Mouse (Mus musculus): Measurements from ENCODE around the gene Kcnh1. TPM values are rescaled to one million over a fixed set of nuclear protein-coding genes. Genes with fewer than 3 reads are reported as not detected.

The Kcnh1 gene
- polyA plus RNA-seq, 1 experiment from 2014 or later = 0.56 TPM

GRCm38 (mm10) chr1:192356231-192356630 lies 165.7 kb downstream of the Kcnh1 start:
- Histone ChIP-seq H3K9me3 (ENCODE audit: control insufficient read depth, low read length) (no peaks in the 10 kb centered on the region), H3K27me3 (ENCODE audit: control insufficient read depth, insufficient read depth, low read length) (no peaks in the 10 kb centered on the region), H3K4me3 (ENCODE audit: low read depth, low read length) (no peak overlapping the region), H3K4me2 (no peak overlapping the region), H3K4me1 (ENCODE audit: control insufficient read depth, insufficient read depth, low read length) (no peaks in the 10 kb centered on the region), H3K27ac (ENCODE audit: low read depth, low read length) (no peak overlapping the region), H3K36me3 (ENCODE audit: control insufficient read depth, insufficient read depth, low read length) (no peaks in the 10 kb centered on the region), H3K9ac (ENCODE audit: low read length) (no peak overlapping the region)
- no peak for ATAC-seq (ENCODE audit: low FRiP score)
- 91% methylated on average over 3 of the region's 3 CpGs for WGBS
- DNase-seq (ENCODE audit: low spot score, missing footprints) = no peak

- Histone ChIP-seq H3K4me2 (no peak overlapping the region), H3K4me1 (ENCODE audit: control insufficient read depth, insufficient read depth, low read length) (no peaks in the 10 kb centered on the region), H3K9me3 (ENCODE audit: control insufficient read depth, low read length) (no peaks in the 10 kb centered on the region), H3K27ac (ENCODE audit: low read depth, low read length) (no peak overlapping the region), H3K36me3 (ENCODE audit: control insufficient read depth, insufficient read depth, low read length) (no peaks in the 10 kb centered on the region), H3K9ac (ENCODE audit: low read length) (no peak overlapping the region), H3K4me3 (ENCODE audit: low read depth, low read length) (no peak overlapping the region), H3K27me3 (ENCODE audit: control insufficient read depth, insufficient read depth, low read length) (no peaks in the 10 kb centered on the region)
- ATAC-seq (ENCODE audit: low FRiP score) (no peak), DNase-seq (ENCODE audit: low spot score, missing footprints) (no peak)
- WGBS = 85% methylated on average over 2 of the region's 2 CpGs
Observed at GRCm38 (mm10) chr1:192359212-192359611, 168.6 kb downstream of the Kcnh1 start.

GRCm38 (mm10) chr1:192368336-192368735 lies 177.8 kb downstream of the Kcnh1 start:
- H3K4me2 ChIP-seq = no peak overlapping the region
- H3K4me3 ChIP-seq (ENCODE audit: low read depth, low read length) = no peak overlapping the region
- H3K27ac ChIP-seq (ENCODE audit: low read depth, low read length) = no peak overlapping the region
- H3K9ac ChIP-seq (ENCODE audit: low read length) = no peak overlapping the region
- 50% methylated on average over 5 of the region's 5 CpGs for WGBS
- ATAC-seq (ENCODE audit: low FRiP score) (no peak), DNase-seq (ENCODE audit: low spot score, missing footprints) (no peak)
- H3K36me3 ChIP-seq (ENCODE audit: control insufficient read depth, insufficient read depth, low read length) = no peaks in the 10 kb centered on the region
- no peaks in the 10 kb centered on the region for H3K4me1 ChIP-seq (ENCODE audit: control insufficient read depth, insufficient read depth, low read length)
- no peaks in the 10 kb centered on the region for H3K9me3 ChIP-seq (ENCODE audit: control insufficient read depth, low read length)
- no peaks in the 10 kb centered on the region for H3K27me3 ChIP-seq (ENCODE audit: control insufficient read depth, insufficient read depth, low read length)

GRCm38 (mm10) chr1:192371943-192372614 lies 181.5 kb downstream of the Kcnh1 start:
- H3K27me3 ChIP-seq (ENCODE audit: control insufficient read depth, insufficient read depth, low read length) = no peaks in the 10 kb centered on the region
- H3K9ac ChIP-seq (ENCODE audit: low read length) = no peak overlapping the region
- 95% methylated on average over 4 of the region's 4 CpGs for WGBS
- H3K4me1 ChIP-seq (ENCODE audit: control insufficient read depth, insufficient read depth, low read length) = no peaks in the 10 kb centered on the region
- H3K4me2 ChIP-seq = no peak overlapping the region
- ATAC-seq (ENCODE audit: low FRiP score) (no peak), DNase-seq (ENCODE audit: low spot score, missing footprints) (no peak)
- H3K9me3 ChIP-seq (ENCODE audit: control insufficient read depth, low read length) = no peaks in the 10 kb centered on the region
- H3K27ac ChIP-seq (ENCODE audit: low read depth, low read length) = no peak overlapping the region
- H3K36me3 ChIP-seq (ENCODE audit: control insufficient read depth, insufficient read depth, low read length) = no peaks in the 10 kb centered on the region
- H3K4me3 ChIP-seq (ENCODE audit: low read depth, low read length) = no peak overlapping the region

GRCm38 (mm10) chr1:192378546-192379075 lies 188.0 kb downstream of the Kcnh1 start:
- no peak overlapping the region for H3K4me3 ChIP-seq (ENCODE audit: low read depth, low read length)
- no peak overlapping the region for H3K4me2 ChIP-seq
- no peak for DNase-seq (ENCODE audit: low spot score, missing footprints)
- 93% methylated on average over 4 of the region's 4 CpGs for WGBS
- H3K27ac ChIP-seq (ENCODE audit: low read depth, low read length) = no peak overlapping the region
- no peak overlapping the region for H3K9ac ChIP-seq (ENCODE audit: low read length)
- H3K36me3 ChIP-seq (ENCODE audit: control insufficient read depth, insufficient read depth, low read length) = no peaks in the 10 kb centered on the region
- ATAC-seq (ENCODE audit: low FRiP score) = no peak
- H3K27me3 ChIP-seq (ENCODE audit: control insufficient read depth, insufficient read depth, low read length) = no peaks in the 10 kb centered on the region
- H3K4me1 ChIP-seq (ENCODE audit: control insufficient read depth, insufficient read depth, low read length) = no peaks in the 10 kb centered on the region
- H3K9me3 ChIP-seq (ENCODE audit: control insufficient read depth, low read length) = no peaks in the 10 kb centered on the region

- no peak overlapping the region for H3K4me2 ChIP-seq
- H3K27ac ChIP-seq (ENCODE audit: low read depth, low read length) = no peak overlapping the region
- H3K36me3 ChIP-seq (ENCODE audit: control insufficient read depth, insufficient read depth, low read length) = no peaks in the 10 kb centered on the region
- no peak for DNase-seq (ENCODE audit: low spot score, missing footprints)
- H3K9me3 ChIP-seq (ENCODE audit: control insufficient read depth, low read length) = no peaks in the 10 kb centered on the region
- H3K4me1 ChIP-seq (ENCODE audit: control insufficient read depth, insufficient read depth, low read length) = no peaks in the 10 kb centered on the region
- H3K4me3 ChIP-seq (ENCODE audit: low read depth, low read length) = no peak overlapping the region
- no peak overlapping the region for H3K9ac ChIP-seq (ENCODE audit: low read length)
- no peaks in the 10 kb centered on the region for H3K27me3 ChIP-seq (ENCODE audit: control insufficient read depth, insufficient read depth, low read length)
- 62% methylated on average over 5 of the region's 5 CpGs for WGBS
- ATAC-seq (ENCODE audit: low FRiP score) = no peak
Observed at GRCm38 (mm10) chr1:192380596-192381041, 190.0 kb downstream of the Kcnh1 start.

GRCm38 (mm10) chr1:192387624-192388023 lies 197.1 kb downstream of the Kcnh1 start:
- H3K9ac ChIP-seq (ENCODE audit: low read length) = no peak overlapping the region
- H3K4me2 ChIP-seq = no peak overlapping the region
- no peaks in the 10 kb centered on the region for H3K27me3 ChIP-seq (ENCODE audit: control insufficient read depth, insufficient read depth, low read length)
- DNase-seq (ENCODE audit: low spot score, missing footprints) = no peak
- no peak overlapping the region for H3K27ac ChIP-seq (ENCODE audit: low read depth, low read length)
- no peaks in the 10 kb centered on the region; the same call in 1 of the 2 replicates for H3K4me1 ChIP-seq (ENCODE audit: control insufficient read depth, insufficient read depth, low read length)
- no peaks in the 10 kb centered on the region for H3K9me3 ChIP-seq (ENCODE audit: control insufficient read depth, low read length)
- H3K4me3 ChIP-seq (ENCODE audit: low read depth, low read length) = no peak overlapping the region
- no peaks in the 10 kb centered on the region for H3K36me3 ChIP-seq (ENCODE audit: control insufficient read depth, insufficient read depth, low read length)
- no peak for ATAC-seq (ENCODE audit: low FRiP score)

GRCm38 (mm10) chr1:192391041-192391440 lies 200.5 kb downstream of the Kcnh1 start:
- no peak overlapping the region for H3K27ac ChIP-seq (ENCODE audit: low read depth, low read length)
- no peak overlapping the region for H3K9ac ChIP-seq (ENCODE audit: low read length)
- no peak for DNase-seq (ENCODE audit: low spot score, missing footprints)
- H3K27me3 ChIP-seq (ENCODE audit: control insufficient read depth, insufficient read depth, low read length) = no peaks in the 10 kb centered on the region
- no peaks in the 10 kb centered on the region; the same call in 1 of the 2 replicates for H3K4me1 ChIP-seq (ENCODE audit: control insufficient read depth, insufficient read depth, low read length)
- no peak overlapping the region for H3K4me2 ChIP-seq
- no peaks in the 10 kb centered on the region for H3K36me3 ChIP-seq (ENCODE audit: control insufficient read depth, insufficient read depth, low read length)
- no peak for ATAC-seq (ENCODE audit: low FRiP score)
- no peaks in the 10 kb centered on the region for H3K9me3 ChIP-seq (ENCODE audit: control insufficient read depth, low read length)
- WGBS = 82% methylated on average over 7 of the region's 7 CpGs
- H3K4me3 ChIP-seq (ENCODE audit: low read depth, low read length) = no peak overlapping the region

GRCm38 (mm10) chr1:192392232-192392631 lies 201.7 kb downstream of the Kcnh1 start:
- Histone ChIP-seq H3K9ac (ENCODE audit: low read length) (no peak overlapping the region), H3K4me3 (ENCODE audit: low read depth, low read length) (no peak overlapping the region), H3K4me1 (ENCODE audit: control insufficient read depth, insufficient read depth, low read length) (no peaks in the 10 kb centered on the region; the same call in 1 of the 2 replicates), H3K36me3 (ENCODE audit: control insufficient read depth, insufficient read depth, low read length) (no peaks in the 10 kb centered on the region), H3K9me3 (ENCODE audit: control insufficient read depth, low read length) (no peaks in the 10 kb centered on the region), H3K27me3 (ENCODE audit: control insufficient read depth, insufficient read depth, low read length) (no peaks in the 10 kb centered on the region), H3K27ac (ENCODE audit: low read depth, low read length) (no peak overlapping the region), H3K4me2 (no peak overlapping the region)
- no peak for DNase-seq (ENCODE audit: low spot score, missing footprints)
- WGBS = 90% methylated on average over 2 of the region's 2 CpGs
- ATAC-seq (ENCODE audit: low FRiP score) = no peak

All from midbrain, embryonic 11.5 days (tissue).